In genomic region chr3:98417328-98417727, GRCm38 (mm10) we compare ENCODE assay signal across 8 mouse cellular contexts. TPM values are rescaled to one million over a fixed set of nuclear protein-coding genes. Genes with fewer than 3 reads are reported as not detected.
DNase-seq lines count a peak whose midpoint lies in the region; ATAC-seq and TF ChIP-seq lines count a peak whose summit lies in the region.

No protein-coding gene starts in this region.

- H3K36me3 ChIP-seq in forebrain, postnatal 0 days (ENCODE audit: insufficient read depth), result no peaks in the 10 kb centered on the region
- H3K36me3 ChIP-seq in heart, postnatal 0 days (replicated peaks; ENCODE audit: control insufficient read depth, insufficient read depth, low read length), result no peaks in the 10 kb centered on the region

- WGBS in forebrain, postnatal 0 days, result 41% methylated on average over 4 of the region's 4 CpGs
- WGBS in heart, postnatal 0 days, result 2% methylated on average over 4 of the region's 4 CpGs

- TF ChIP-seq EP300 in heart, postnatal 0 days (IDR thresholded peaks at IDR 0.05; ENCODE audit: low read depth), result peak; percentile 95

- ATAC-seq in forebrain, postnatal 0 days, result peak; percentile 66
- ATAC-seq in heart, postnatal 0 days (ENCODE audit: insufficient read depth, low read depth), result peak; percentile 90

- no peak overlapping the region for H3K4me2 ChIP-seq in forebrain, postnatal 0 days (ENCODE audit: low read depth)
- peak overlapping the region; percentile 30 for H3K4me2 ChIP-seq in heart, postnatal 0 days (ENCODE audit: low read depth, low read length)

- DNase-seq in A20 (ENCODE audit: low read depth, low spot score), result peak; percentile 80
- DNase-seq in adrenal gland, adult (ENCODE audit: inconsistent age in 2 of 2, low spot score in 1 of 2), result peak; percentile 89 to 91
- DNase-seq in forebrain, postnatal 0 days, result peak; percentile 55
- peak; percentile 95 for DNase-seq in heart, postnatal 0 days (ENCODE audit: low spot score)
- peak; percentile 48 to 62 for DNase-seq in layer of hippocampus, adult 18-20 months (ENCODE audit: low spot score in 2 of 2)
- peak; percentile 91 to 93 for DNase-seq in lung, adult 18-20 months
- DNase-seq in right cerebral cortex, postnatal 10 days (ENCODE audit: low spot score in 2 of 2), result peak; percentile 92 to 93
- no peak for DNase-seq in embryo, embryonic 9.5 days (ENCODE audit: extremely low spot score)

- H3K4me1 ChIP-seq in forebrain, postnatal 0 days (ENCODE audit: insufficient read depth), result no peaks in the 10 kb centered on the region
- peaks cover 63% of the 10 kb centered on the region for H3K4me1 ChIP-seq in heart, postnatal 0 days (ENCODE audit: control insufficient read depth, insufficient read depth)

- H3K4me3 ChIP-seq in forebrain, postnatal 0 days (ENCODE audit: low read depth, low read length), result no peak overlapping the region
- no peak overlapping the region for H3K4me3 ChIP-seq in heart, postnatal 0 days (ENCODE audit: low read depth, low read length)

- H3K27ac ChIP-seq in forebrain, postnatal 0 days (ENCODE audit: low read depth, low read length), result no peak overlapping the region
- peak overlapping the region; percentile 64 for H3K27ac ChIP-seq in heart, postnatal 0 days (ENCODE audit: low read depth)

- no peaks in the 10 kb centered on the region for H3K27me3 ChIP-seq in forebrain, postnatal 0 days (ENCODE audit: insufficient read depth, low read length)
- H3K27me3 ChIP-seq in heart, postnatal 0 days (ENCODE audit: control insufficient read depth, insufficient read depth, low read length), result no peaks in the 10 kb centered on the region

- TF ChIP-seq CTCF in forebrain, postnatal 0 days (IDR thresholded peaks at IDR 0.05; ENCODE audit: low read depth), result no peak
- TF ChIP-seq CTCF in heart, postnatal 0 days (IDR thresholded peaks at IDR 0.05; ENCODE audit: low read depth), result no peak; the same call in 1 of the 2 replicates

- no peaks in the 10 kb centered on the region for H3K9me3 ChIP-seq in forebrain, postnatal 0 days (ENCODE audit: low read length)
- H3K9me3 ChIP-seq in heart, postnatal 0 days (replicated peaks; ENCODE audit: control insufficient read depth, low read length), result no peaks in the 10 kb centered on the region

- H3K9ac ChIP-seq in forebrain, postnatal 0 days, result no peak overlapping the region
- no peak overlapping the region for H3K9ac ChIP-seq in heart, postnatal 0 days (replicated peaks; ENCODE audit: low read depth, low read length)

RNA-seq across cellular contexts. Expression of gene Zfp697, which starts 35.1 kb away (rescaled TPM):
- total RNA-seq in forebrain, postnatal 0 days (2014; rRNA removed), result 34.2 and 38.6 TPM in 2 replicates
- polyA plus RNA-seq in forebrain, postnatal 0 days (2015; fragmentation: Nextera tagmentation; extraction: Ambion mirVana), result 17.4 and 17.7 TPM in 2 replicates
- total RNA-seq in heart, postnatal 0 days (2014; rRNA removed; ENCODE audit: low replicate concordance), result 10.4 and 20.8 TPM in 2 replicates
- polyA plus RNA-seq in heart, postnatal 0 days (2015; fragmentation: Nextera tagmentation; extraction: Ambion mirVana), result 9.4 and 9.6 TPM in 2 replicates
- total RNA-seq in layer of hippocampus, adult 18-20 months (2021), result 10 to 100 TPM; 25.8 to 27.0 TPM

RNA-seq across cellular contexts. Expression of gene Gm4450, which starts 39.6 kb away (rescaled TPM):
- not detected in 2 replicates for total RNA-seq in forebrain, postnatal 0 days (2014; rRNA removed)
- polyA plus RNA-seq in forebrain, postnatal 0 days (2015; fragmentation: Nextera tagmentation; extraction: Ambion mirVana), result not detected in 2 replicates
- not detected in 2 replicates for total RNA-seq in heart, postnatal 0 days (2014; rRNA removed; ENCODE audit: low replicate concordance)
- polyA plus RNA-seq in heart, postnatal 0 days (2015; fragmentation: Nextera tagmentation; extraction: Ambion mirVana), result not detected in 2 replicates
- not detected for total RNA-seq in layer of hippocampus, adult 18-20 months (2021)
